Mouse (Mus musculus) myocyte (in vitro differentiated cells): Measurements from ENCODE around the gene Narf. TPM values are rescaled to one million over a fixed set of nuclear protein-coding genes. Genes with fewer than 3 reads are reported as not detected.

Source experiments
- H3K27me3 ChIP-seq: one replicate; pipeline ENCODE4 v1.6.1; 2011; ENCODE audit not compliant: control insufficient read depth, insufficient read depth, insufficient read length
- H3K36me3 ChIP-seq: one replicate; pipeline ENCODE4 v1.6.1; 2011; ENCODE audit not compliant: control insufficient read depth, insufficient read depth
- H3K4me2 ChIP-seq: one replicate; pipeline ENCODE4 v1.6.1; 2011; ENCODE audit warnings: low read depth, control low read depth
- H3K4me3 ChIP-seq: one replicate; pipeline ENCODE4 v1.5.1; 2011; ENCODE audit warnings: mild to moderate bottlenecking, control low read depth, moderate library complexity
- H3K79me2 ChIP-seq: one replicate; pipeline ENCODE4 v1.6.1; 2011; ENCODE audit not compliant: control insufficient read depth, insufficient read depth
- H3ac ChIP-seq: one replicate; pipeline ENCODE4 v1.6.1; 2011; ENCODE audit not compliant: control insufficient read depth, insufficient read length
- CEBPB ChIP-seq: IDR thresholded peaks from 2 replicates; pipeline ENCODE4 v1.6.1; 2011; ENCODE audit warnings: mild to moderate bottlenecking, moderate library complexity; ENCODE audit not compliant: poor library complexity, insufficient read depth, severe bottlenecking
- E2F4 ChIP-seq: IDR thresholded peaks from one replicate; pipeline ENCODE4 v1.6.1; 2011; ENCODE audit warnings: mild to moderate bottlenecking, control low read depth, moderate library complexity; ENCODE audit not compliant: insufficient read depth
- MAX ChIP-seq: IDR thresholded peaks from one replicate; pipeline ENCODE4 v1.6.1; 2011; ENCODE audit warnings: low read depth, mild to moderate bottlenecking, control low read depth
- MYOD1 ChIP-seq, 3 experiments: IDR thresholded peaks; one replicate each; pipeline ENCODE4 v1.6.1; 2011; ENCODE audit warnings: control low read depth in 2 of 3, low read depth in 2 of 3, mild to moderate bottlenecking in 2 of 3, moderate library complexity in 1 of 3; ENCODE audit not compliant: insufficient read length in 2 of 3, control insufficient read depth in 1 of 3
- MYOG ChIP-seq, 3 experiments: IDR thresholded peaks; one replicate each; pipeline ENCODE4 v1.6.1; 2011; ENCODE audit warnings: control low read depth in 2 of 3, low read depth in 2 of 3, mild to moderate bottlenecking in 2 of 3; ENCODE audit not compliant: insufficient read length in 2 of 3, control insufficient read depth in 1 of 3, insufficient read depth in 1 of 3
- POLR2A ChIP-seq: IDR thresholded peaks from one replicate; pipeline ENCODE4 v1.6.1; 2011; ENCODE audit warnings: low read depth, mild to moderate bottlenecking, control low read depth, moderate library complexity; ENCODE audit not compliant: insufficient read length
- POLR2AphosphoS2 ChIP-seq: IDR thresholded peaks from one replicate; pipeline ENCODE4 v1.6.1; 2011; ENCODE audit warnings: low read depth, control low read depth; ENCODE audit not compliant: insufficient read length
- REST ChIP-seq: IDR thresholded peaks from one replicate; pipeline ENCODE4 v1.6.1; 2011; ENCODE audit warnings: mild to moderate bottlenecking, control low read depth, moderate library complexity; ENCODE audit not compliant: insufficient read depth, insufficient read length
- SRF ChIP-seq: IDR thresholded peaks from one replicate; pipeline ENCODE4 v1.6.1; 2011; ENCODE audit warnings: low read depth; ENCODE audit not compliant: control insufficient read depth, insufficient read length
- TCF12 ChIP-seq: IDR thresholded peaks from one replicate; pipeline ENCODE4 v1.6.1; 2011; ENCODE audit warnings: mild to moderate bottlenecking, control low read depth; ENCODE audit not compliant: poor library complexity, insufficient read depth, severe bottlenecking
- TCF3 ChIP-seq: IDR thresholded peaks from one replicate; pipeline ENCODE4 v1.6.1; 2011; ENCODE audit warnings: low read depth, control low read depth; ENCODE audit not compliant: insufficient read length
- USF1 ChIP-seq: IDR thresholded peaks from one replicate; pipeline ENCODE4 v1.6.1; 2011; ENCODE audit warnings: low read depth, mild to moderate bottlenecking, control low read depth, moderate library complexity
- polyA plus RNA-seq: library from polyadenylated mRNA; unstranded; fragments of >200 nt; fragmentation: generic; extraction: Trizol; gene quantifications from one replicate; pipeline ENCODE4 v1.2.1, GENCODE M21; 2012; ENCODE audit warnings: missing spikeins

Gene Narf
- polyA plus RNA-seq: 27.0 TPM

DNA sequence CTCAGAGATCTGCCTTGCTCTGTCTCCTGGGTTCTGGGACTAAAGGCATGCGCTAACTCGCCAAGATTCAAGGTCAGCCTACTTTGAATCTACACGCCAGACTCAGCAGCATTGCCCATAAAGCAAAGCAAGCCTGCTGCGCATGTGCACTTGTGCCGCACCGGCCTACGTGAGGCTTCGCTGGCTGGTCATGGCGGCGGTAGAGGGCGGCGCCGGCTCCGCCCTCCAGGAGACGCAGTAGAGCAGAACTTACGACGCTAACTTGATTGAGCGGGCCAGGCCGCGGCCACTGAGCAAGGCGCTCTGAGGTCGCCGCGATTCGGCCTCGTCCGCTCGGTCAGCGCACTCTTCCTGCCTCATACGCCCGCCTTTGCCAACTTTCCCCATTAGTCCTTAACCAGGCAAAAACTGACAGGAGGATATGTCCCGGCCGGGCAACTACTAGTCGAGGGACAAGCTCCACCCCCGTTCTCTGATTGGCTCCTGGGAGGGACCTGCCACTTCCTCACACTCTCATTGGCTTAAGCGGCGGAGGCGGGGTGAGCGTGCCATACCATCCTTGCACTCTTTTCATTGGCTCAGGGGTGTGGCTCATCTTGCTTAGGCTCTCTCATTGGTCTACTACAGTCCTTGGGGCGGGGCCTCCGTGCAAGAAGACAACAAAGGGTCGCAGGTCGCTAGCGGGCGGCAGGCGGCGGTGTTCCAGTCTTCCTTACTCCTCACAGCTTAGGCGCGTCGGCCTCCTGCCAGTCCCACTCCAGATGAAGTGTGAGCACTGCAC is at the start of gene Narf:
TSS of gene Narf (plus strand) at position 690 of the 781 bp plus-strand sequence.
- Histone ChIP-seq H3K4me3 (peak within 1 kb of the TSS; percentile 61), H3K27me3 (no peaks in the 10 kb centered on the region), H3K79me2 (no peaks in the 10 kb centered on the region), H3K36me3 (peaks cover 5% of the 10 kb centered on the region), H3ac (peak within 1 kb of the TSS; percentile 81), H3K4me2 (peak within 1 kb of the TSS; percentile 99)
- TF ChIP-seq SRF: peak; percentile 56
- peak; percentile 97 for TF ChIP-seq POLR2AphosphoS2
- TF ChIP-seq MYOG (IDR thresholded peaks at IDR 0.05; ENCODE audit: control insufficient read depth in 1 of 3, insufficient read depth in 1 of 3, insufficient read length in 2 of 3, low read depth in 2 of 3): peak in 1 of 3 experiments; percentile 27
- no peak for TF ChIP-seq TCF12
- peak; percentile 97 for TF ChIP-seq POLR2A
- peak; percentile 13 for TF ChIP-seq REST
- no peak for TF ChIP-seq E2F4

DNA sequence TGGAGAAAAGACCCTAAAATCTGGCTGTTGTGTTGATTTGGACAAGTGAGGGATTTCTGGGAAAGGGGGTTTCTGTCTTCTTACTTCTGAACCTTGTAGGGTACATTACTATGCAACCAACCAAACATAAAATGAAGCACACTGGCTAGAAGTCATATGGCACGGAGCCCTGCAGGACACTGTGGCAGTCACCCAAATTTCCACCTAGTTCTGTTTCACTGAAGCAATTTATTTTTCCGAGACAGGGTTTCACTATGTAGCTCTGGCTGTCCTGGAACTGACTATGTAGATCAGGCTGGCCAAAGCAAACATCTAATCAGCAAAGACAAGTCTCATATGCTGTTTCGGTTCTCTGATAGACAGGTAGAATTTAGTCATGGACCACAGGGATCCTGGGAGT is 47.4 kb upstream of the Narf start:
- no peaks in the 10 kb centered on the region for H3K27me3 ChIP-seq
- no peak for TF ChIP-seq TCF3
- no peak for TF ChIP-seq CEBPB
- TF ChIP-seq USF1: no peak
- no peak for TF ChIP-seq MYOG (IDR thresholded peaks at IDR 0.05; ENCODE audit: control insufficient read depth in 1 of 3, insufficient read depth in 1 of 3, insufficient read length in 2 of 3, low read depth in 2 of 3)
- no peak for TF ChIP-seq POLR2AphosphoS2
- no peak for TF ChIP-seq POLR2A
- no peak for TF ChIP-seq SRF
- no peak for TF ChIP-seq REST
- H3K4me2 ChIP-seq: no peak overlapping the region

DNA sequence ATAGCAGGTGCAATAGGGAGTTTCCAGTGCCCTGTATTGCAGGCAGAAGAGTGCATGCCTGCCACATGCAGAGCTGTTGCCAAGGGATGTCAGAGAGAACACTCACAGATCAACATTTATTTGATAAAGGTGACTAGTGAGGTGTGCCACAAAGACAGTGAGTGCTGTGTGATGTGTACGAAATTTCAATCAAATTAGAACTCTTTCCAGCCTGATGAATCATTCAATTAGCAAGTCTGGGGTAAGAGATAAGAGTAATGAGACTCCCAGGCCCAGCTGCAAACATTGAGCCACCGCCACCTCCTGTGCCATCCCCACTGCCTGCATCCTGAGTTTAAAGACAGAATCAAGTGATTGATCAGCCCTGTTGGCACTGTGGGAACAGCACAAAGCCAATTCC is 44.3 kb upstream of the Narf start:
- Histone ChIP-seq H3K27me3 (no peaks in the 10 kb centered on the region), H3K4me3 (no peak overlapping the region), H3K4me2 (no peak overlapping the region), H3K79me2 (no peaks in the 10 kb centered on the region), H3K36me3 (no peaks in the 10 kb centered on the region), H3ac (no peak overlapping the region)
- TF ChIP-seq REST: no peak
- TF ChIP-seq SRF: no peak
- TF ChIP-seq MAX: no peak
- TF ChIP-seq CEBPB: no peak
- no peak for TF ChIP-seq TCF3
- TF ChIP-seq MYOG (IDR thresholded peaks at IDR 0.05; ENCODE audit: control insufficient read depth in 1 of 3, insufficient read depth in 1 of 3, insufficient read length in 2 of 3, low read depth in 2 of 3): no peak
- TF ChIP-seq POLR2A: no peak
- TF ChIP-seq TCF12: no peak
- no peak for TF ChIP-seq E2F4
- TF ChIP-seq MYOD1 (IDR thresholded peaks at IDR 0.05; ENCODE audit: control insufficient read depth in 1 of 3, insufficient read length in 2 of 3, low read depth in 2 of 3): no peak
- no peak for TF ChIP-seq POLR2AphosphoS2
- no peak for TF ChIP-seq USF1

More for the DNA sequence above, 47.4 kb upstream of the Narf start:
- no peaks in the 10 kb centered on the region for H3K36me3 ChIP-seq
- H3K4me3 ChIP-seq: no peak overlapping the region
- H3K79me2 ChIP-seq: no peaks in the 10 kb centered on the region
- no peak overlapping the region for H3ac ChIP-seq

DNA sequence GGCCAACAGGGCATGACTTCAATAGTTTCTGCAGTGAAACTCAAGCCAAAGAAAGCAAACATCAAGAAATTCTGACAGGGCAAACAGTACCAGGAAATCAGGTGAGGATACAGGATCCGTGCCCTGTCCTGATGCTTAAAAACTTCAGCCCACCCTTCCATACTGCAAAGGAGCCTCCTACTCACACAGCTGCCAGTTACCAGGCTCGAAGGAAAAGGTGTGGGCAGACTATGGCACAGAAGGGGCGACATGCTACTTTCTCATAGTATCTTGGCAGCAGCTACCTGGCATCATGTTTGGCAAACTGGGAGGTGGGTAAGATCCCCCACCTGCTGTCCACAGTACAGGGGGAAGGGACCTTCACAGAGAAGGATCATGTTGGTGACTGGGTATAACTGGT is 43.6 kb upstream of the Narf start:
- no peak overlapping the region for H3K4me2 ChIP-seq
- no peak overlapping the region for H3K4me3 ChIP-seq
- H3ac ChIP-seq: no peak overlapping the region
- H3K79me2 ChIP-seq: no peaks in the 10 kb centered on the region
- no peaks in the 10 kb centered on the region for H3K27me3 ChIP-seq
- H3K36me3 ChIP-seq: no peaks in the 10 kb centered on the region
- TF ChIP-seq TCF12: no peak
- TF ChIP-seq REST: no peak
- TF ChIP-seq CEBPB: no peak
- TF ChIP-seq MAX: no peak
- no peak for TF ChIP-seq SRF
- TF ChIP-seq MYOD1 (IDR thresholded peaks at IDR 0.05; ENCODE audit: control insufficient read depth in 1 of 3, insufficient read length in 2 of 3, low read depth in 2 of 3): no peak
- TF ChIP-seq USF1: no peak
- no peak for TF ChIP-seq E2F4
- no peak for TF ChIP-seq MYOG (IDR thresholded peaks at IDR 0.05; ENCODE audit: control insufficient read depth in 1 of 3, insufficient read depth in 1 of 3, insufficient read length in 2 of 3, low read depth in 2 of 3)
- TF ChIP-seq TCF3: no peak
- TF ChIP-seq POLR2AphosphoS2: no peak
